Mouse (Mus musculus): ENCODE measurements around the gene Oxct2b. TPM values are rescaled to one million over a fixed set of nuclear protein-coding genes. Genes with fewer than 3 reads are reported as not detected.
"Not testable (repeated sequence)": the region's sequence is repeated elsewhere in the genome, so short reads cannot be mapped to it uniquely, and the experiment has no call there.

The Oxct2b gene
- polyA plus RNA-seq (2012; rRNA removed), result 0.15 and 0.22 TPM in 2 replicates

DNA sequence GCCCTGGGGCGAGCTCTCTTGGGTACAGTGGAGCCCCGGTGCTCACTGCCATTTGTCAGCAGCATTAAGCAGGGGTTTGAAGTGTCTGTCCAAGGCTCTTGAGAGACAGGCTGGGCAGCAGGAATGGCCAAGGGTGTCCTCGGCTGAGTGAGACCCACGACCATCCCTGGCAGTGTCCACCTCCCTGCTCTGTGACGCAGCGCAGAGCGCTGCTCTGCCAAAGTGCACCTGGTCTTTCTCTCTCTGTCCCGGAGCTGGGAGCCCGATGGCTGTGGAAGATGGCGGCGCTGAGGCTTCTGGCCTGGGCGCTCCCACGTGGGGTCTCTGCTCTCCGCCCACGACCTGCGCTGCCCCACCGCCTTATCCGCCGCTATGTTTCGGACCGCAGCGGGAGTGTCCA lies at the start of gene Oxct2b:
Oxct2b (plus strand) TSS at position 256 of the 400 bp plus-strand sequence.
- no peak for DNase-seq (ENCODE audit: extremely low spot score in 1 of 2, low spot score in 1 of 2)

DNA sequence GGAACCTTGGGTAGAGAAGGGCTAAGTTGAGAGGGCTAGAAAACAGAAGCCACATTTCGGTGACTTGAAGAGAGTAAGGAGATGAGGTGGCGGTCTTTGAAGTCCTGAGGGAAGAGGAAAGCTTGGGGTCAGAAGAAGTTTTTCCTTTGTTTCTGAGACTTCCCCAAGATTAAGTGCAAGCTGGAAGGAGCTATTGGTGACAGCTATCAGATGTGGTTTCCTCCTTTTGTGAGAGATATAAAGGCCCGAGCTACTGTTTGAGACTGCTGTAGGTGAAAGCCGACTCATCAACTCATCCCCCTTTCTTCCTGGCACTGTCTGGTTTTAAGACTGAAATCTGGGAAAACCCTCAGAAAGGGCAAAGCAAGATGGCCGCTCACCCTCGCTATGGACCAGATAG lies 47.4 kb upstream of the Oxct2b start:
- DNase-seq (ENCODE audit: extremely low spot score in 1 of 2, low spot score in 1 of 2), result no peak

DNA sequence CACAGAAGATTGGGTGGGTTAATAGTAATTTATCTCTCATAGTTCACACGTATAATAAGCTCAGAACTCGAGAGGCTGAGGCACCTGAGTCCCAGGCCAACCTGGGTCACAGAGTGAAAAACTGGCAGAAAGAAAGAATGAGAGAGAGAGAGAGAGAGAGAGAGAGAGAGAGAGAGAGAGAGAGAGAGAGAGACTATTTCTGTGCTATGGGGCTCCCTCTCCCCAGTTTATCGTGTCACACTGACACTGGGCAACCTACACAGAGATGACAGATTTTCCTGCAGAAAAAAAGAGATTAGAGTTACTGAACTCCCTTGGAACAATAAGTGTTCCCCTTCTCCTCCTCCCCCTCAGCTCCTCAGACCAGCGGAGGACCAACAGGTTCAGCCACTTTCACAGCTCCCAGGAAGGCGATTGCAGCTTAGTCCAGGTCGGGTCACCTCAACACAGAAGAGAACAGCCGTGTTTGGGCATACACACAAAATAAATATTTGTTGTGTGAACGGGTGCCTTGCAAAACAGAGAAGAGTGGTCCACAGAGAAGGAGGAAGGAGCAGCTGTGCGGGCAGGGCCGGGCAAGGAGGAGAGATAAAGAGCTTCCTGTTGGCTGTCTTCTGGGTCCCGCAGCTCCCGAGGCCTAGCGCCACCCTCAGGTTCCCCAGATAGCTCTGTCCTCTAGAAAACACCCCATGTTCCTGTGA lies 44.6 kb upstream of the Oxct2b start:
- no peak for DNase-seq (ENCODE audit: extremely low spot score in 1 of 2, low spot score in 1 of 2)

DNA sequence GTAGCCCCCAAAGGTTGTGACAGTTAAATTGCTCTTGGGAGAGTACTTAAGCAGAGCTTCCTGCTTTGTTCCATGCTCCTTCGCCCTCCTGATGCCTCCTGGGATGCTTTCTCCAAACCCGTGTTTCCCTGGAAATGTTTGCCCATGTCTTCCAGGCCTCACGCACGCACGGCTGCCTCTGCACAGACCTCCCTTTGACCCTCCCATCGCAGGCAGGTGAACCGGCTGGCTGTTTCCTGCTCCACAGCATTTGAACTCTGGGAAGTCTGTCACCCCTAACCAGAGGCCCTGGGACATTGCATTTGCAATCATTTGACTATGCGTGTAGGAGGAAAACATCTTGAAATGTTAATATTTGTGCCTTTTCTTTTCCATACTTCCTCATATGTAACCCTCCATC lies 39.1 kb upstream of the Oxct2b start:
- DNase-seq (ENCODE audit: extremely low spot score in 1 of 2, low spot score in 1 of 2), result no peak

DNA sequence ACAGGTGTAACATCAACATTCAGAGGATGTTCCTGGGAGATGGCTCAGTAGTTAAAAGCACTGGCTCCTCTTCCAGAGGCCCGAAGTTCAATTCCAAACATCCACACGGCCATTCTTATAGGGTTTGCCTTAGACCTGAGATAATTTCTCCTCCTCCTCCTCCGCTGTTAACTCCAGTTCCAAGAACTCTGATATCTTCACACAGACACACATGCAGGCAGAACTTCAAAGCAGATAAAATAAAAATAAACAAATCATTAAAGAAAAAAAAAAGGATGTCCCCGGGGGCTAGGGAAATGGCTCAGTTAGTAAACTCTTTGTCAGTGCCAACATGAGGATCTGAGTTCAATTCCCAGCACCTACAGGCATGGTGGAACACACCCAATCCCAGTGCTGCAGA lies 37.8 kb upstream of the Oxct2b start:
- no peak for DNase-seq (ENCODE audit: extremely low spot score in 1 of 2, low spot score in 1 of 2)

DNA sequence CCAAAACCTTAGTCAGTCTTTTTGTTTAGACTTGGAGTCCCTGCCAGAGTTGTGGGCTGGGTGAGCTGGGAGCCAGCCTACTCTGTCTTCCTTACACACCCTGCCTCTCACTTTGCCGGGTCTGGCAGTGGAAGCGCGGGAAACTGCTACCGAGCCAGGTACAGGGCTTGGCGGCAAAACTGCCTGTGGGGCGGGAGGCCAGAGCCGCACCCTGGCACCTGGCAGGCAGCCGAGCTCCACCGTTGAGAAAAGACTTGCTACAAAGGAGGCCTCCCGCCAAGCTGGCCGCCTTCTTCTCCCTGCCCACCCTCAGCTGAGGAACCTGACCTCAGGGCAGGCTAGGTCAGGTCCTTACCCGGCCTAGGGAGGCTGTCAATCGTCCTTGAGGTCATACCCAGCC lies 35.3 kb upstream of the Oxct2b start:
- peak in 1 of 2 experiments; percentile 43 for DNase-seq (ENCODE audit: extremely low spot score in 1 of 2, low spot score in 1 of 2)

DNA sequence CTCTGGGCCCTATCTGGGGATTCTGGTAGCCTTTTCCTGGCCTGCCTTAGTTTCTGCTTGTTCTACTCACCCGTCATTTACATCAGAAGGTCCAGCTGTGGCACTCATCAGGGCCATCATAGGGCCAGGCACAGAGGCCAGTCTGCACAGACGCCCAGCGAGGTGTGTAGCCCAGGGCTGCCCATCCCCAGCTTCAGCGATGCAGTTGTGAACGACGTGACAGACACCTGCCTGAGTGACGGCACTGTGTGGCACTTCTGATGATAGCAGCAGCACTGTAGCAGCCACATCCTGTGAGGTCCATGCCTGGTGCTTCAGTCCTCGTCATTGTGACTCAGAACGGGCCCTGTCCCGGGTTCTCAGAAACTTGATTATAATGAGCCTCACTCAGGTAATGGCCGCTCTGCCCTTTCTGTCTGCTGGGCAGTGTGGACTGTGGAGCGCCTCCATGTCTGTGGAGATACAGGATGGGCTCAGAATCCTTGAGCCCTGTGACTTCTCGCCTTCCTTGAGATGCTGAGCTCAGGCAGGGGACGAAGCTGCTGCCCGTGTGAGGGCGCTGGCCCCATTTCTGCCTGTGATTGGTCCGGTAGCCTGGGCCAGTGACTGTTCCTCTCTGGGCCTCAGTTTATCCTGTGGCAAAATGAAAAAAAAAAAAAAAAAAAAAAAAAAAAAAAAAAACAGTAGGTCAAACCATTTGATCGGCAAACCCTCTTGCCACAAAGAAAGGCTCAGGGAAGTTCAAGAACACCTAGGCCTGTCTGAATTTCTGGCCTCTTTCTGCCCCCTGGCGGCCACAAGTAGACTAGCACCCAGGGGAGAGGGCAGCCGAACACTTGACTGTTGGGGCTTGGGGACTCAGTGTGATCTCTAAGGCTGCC lies 33.5 kb upstream of the Oxct2b start:
- DNase-seq (ENCODE audit: extremely low spot score in 1 of 2, low spot score in 1 of 2), result peak in 1 of 2 experiments; percentile 80

DNA sequence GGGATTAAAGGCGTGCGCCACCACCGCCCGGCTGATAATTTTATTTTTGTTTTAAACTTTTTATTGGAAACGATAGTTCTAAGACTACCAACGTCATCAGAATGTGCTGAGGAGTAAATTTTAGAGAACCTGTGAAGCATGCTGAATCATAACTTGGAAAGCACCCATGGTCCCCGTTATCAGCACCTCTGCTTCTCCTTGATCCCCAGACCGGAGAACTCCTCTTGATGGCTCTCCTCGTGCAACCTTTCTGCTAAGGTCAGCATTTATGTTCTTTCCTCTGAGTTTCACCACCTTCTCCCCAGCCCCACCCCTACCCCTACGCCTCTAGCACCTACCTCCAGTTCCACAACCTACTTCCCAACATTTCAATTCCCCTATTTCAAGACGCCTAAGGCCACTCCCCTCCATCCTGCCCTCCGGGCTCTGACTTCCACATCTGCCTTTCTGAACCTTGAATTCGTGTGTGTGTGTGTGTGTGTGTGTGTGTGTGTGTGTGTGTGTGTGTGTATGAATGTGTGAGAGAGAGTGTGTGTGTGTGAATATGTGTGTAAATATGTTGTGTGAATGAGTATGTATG lies 32.7 kb upstream of the Oxct2b start:
- no peak for DNase-seq (ENCODE audit: extremely low spot score in 1 of 2, low spot score in 1 of 2)

DNA sequence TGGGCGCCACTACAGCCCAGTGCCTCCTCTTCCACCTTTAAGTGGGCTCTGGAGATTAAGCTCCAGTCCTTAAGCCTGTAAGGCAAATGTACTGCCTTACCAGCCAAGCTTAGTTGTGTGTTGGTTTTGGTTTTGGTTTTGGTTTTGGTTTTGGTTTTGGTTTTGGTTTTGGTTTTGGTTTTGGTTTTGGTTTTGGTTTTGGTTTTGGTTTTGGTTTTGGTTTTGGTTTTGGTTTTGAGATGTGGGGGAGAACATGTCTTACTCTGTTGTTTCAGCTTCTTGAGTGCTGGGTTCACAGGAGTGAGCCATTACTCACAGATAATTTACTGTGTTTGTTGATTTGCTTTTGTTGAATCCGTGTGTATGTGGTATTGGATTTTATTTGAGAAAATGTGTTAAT lies 30.8 kb upstream of the Oxct2b start:
- DNase-seq (ENCODE audit: extremely low spot score in 1 of 2, low spot score in 1 of 2), result no peak

DNA sequence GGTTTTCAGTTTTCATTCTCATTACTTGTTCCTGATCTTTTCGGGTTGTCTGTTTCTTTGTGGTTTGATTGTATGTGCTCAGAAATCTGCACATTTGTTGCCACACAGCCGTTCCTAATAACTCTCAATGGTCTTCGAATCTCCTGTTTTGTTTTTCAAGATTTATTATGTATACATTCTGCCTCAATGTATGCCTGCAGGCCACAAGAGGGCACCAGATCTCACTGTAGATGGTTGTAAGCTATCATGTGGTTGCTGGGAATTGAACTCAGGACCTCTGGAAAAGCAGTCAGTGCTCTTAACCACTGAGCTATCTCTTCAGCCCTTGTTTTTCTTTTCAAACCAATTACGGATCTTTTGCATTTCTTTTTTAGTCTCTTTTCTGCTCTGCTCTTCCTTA lies 29.7 kb upstream of the Oxct2b start:
- no peak for DNase-seq (ENCODE audit: extremely low spot score in 1 of 2, low spot score in 1 of 2)

DNA sequence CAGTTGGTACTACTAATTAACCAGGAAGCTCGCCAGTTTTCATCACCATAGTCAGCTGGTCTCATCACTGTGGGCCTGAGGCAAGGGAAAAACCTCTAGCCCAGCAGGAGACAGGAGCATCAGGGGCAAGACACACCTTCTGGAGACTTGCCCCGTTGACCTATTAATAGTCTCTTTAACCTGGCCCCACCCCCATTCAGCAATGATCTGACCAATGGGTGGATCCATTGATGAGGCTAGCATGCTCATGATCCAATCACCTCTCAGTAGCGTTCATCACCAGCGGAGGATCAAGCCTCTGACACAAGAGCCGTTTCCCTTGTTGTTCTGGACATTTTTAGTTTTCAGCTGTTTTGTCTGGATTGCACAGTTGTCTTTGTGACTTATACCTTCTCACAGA lies 23.4 kb upstream of the Oxct2b start:
- no peak for DNase-seq (ENCODE audit: extremely low spot score in 1 of 2, low spot score in 1 of 2)

DNA sequence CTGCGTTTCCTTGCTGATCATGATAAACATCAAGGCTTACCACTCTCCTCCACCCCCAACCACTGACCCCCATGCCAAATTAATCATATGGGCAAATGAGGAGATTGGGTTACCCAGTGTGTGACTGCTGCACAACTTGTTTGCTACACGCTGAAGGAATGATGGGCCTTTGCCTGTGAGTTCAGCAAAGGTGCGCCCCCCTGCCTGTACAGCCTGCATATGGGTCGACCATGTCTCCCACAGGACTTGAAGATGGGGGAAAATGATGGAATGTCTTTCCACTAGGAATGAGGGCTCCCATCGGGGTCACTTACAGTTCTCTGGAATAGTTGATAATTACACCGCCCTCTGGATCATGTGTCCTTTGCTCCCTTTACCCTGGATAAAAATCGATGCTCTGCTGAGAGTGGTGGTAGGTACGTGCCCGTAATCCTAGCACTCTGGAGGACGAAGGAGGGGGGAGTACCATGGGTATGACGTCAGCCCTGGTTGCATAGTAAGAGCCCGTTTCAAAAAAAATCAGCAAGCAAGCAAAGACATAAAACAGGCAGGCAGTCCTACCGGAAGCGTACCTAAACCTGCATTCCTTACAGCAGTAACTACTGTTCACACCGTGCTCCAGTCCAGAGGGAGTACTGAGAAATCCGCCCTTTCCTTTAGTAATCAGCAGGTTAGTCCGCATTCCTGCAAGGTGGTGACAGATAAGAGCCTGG lies 22.8 kb upstream of the Oxct2b start:
- DNase-seq (ENCODE audit: extremely low spot score in 1 of 2, low spot score in 1 of 2), result no peak

DNA sequence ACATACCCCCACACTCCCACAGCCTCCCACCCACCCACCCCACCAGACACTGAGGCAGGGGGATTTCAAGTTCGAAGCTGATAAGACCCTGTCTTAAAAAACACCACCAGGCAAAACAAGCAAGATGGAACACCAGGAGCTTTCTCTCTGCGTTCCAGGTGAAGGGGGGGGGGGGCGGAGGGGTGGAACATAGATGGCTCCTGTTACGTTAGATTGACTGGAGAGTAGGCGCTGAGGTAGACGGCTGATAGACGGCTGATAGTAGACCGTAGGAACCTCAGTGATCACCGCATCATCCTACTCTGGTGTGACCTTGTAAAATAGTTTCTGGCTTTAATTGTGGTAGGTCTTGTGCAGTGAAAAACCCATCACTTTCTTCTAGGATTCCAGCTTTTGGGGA lies 22.2 kb upstream of the Oxct2b start:
- DNase-seq (ENCODE audit: extremely low spot score in 1 of 2, low spot score in 1 of 2), result no peak

DNA sequence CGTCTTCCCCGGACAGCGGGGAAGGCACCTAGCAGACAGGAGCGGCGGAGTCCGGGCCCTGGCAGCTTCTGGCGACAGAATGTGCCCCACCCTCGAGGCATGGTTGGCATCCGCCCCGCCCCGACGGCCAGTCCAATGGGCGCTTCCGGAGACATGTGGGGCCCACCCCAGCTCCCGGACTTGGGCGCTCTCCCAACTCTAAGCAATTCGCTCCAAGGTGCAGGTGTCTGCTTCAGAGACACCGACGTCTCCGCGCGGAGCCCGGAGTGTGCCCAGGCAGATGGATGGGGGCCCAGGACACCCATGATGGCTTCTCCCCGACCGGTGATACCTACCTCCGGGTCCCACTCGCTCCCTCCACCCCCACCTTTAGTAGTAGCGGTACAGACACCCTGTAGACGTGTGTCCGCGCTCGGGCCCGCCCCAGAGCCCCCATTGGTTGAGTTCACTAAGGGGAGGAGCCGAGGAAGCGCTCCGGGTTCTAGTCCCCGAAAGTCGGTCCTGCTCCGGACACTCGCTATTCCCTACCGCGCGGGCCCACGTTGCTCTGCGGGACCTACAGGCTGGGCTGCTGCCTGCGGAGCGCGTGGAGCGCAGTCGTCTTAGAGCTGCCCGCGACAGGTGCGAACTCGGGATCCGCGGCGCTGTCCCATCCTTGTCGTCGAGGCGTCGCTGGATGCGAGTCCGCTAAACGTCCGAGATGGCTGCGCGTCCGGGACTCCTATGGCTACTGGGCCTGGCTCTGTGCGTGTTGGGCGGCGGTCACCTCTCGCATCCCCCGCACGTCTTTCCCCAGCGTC lies 11.2 kb upstream of the Oxct2b start, which contains the start of gene Bmp8b:
Bmp8b (plus strand) TSS at position 515 of the 800 bp plus-strand sequence.
- no peak for DNase-seq (ENCODE audit: extremely low spot score in 1 of 2, low spot score in 1 of 2)

DNA sequence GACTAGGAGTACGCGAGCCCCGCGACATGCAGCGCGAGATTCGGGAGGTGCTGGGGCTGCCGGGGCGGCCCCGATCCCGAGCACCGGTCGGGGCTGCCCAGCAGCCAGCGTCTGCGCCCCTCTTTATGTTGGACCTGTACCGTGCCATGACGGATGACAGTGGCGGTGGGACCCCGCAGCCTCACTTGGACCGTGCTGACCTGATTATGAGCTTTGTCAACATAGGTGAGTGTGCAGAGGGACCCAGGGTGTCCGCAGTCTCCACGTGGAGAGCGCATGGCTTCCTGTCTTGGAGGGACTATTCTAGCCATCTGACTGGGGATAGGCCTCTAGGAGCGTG lies 10.6 kb upstream of the Oxct2b start:
- no peak for DNase-seq (ENCODE audit: extremely low spot score in 1 of 2, low spot score in 1 of 2)

DNA sequence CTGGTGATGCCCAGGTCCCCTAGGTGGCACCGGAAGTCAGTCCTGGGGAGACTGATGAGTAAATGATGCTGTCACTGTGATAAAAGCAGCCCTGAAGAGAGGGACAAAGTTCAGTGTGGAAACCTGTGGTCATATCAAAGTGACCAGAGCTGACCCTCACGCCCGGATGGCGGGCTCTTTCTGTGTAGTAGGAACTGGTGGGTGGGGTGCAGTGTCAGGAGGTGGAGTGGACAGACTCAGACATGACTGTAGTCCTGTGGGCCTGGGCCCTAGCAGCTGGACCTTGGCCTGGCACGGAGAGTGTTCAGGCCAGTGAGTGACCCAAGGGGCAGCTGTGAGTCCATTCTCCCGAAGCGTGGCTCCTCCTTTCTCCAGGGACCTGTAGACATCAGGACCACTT lies 10.1 kb upstream of the Oxct2b start:
- DNase-seq (ENCODE audit: extremely low spot score in 1 of 2, low spot score in 1 of 2), result not testable (repeated sequence)

DNA sequence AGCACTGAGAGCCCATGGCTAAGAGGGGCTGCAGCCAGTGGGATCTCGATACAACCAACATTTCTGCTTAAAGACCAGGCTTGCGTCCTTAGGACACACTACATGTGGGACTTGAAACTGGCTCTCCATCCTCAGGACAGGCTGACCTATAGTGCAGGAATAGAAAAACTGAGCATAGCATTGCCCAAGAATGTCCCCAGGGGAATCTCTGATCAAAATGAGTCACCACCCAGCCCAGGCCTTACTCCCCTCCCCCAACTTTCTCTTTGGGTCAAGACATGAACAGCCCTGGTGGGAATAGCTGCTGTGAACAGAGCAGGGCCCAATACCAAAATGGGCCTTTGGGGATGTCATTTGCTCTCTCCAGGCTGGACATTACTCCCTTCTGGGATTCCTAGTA lies 9.2 kb upstream of the Oxct2b start:
- DNase-seq (ENCODE audit: extremely low spot score in 1 of 2, low spot score in 1 of 2), result no peak

DNA sequence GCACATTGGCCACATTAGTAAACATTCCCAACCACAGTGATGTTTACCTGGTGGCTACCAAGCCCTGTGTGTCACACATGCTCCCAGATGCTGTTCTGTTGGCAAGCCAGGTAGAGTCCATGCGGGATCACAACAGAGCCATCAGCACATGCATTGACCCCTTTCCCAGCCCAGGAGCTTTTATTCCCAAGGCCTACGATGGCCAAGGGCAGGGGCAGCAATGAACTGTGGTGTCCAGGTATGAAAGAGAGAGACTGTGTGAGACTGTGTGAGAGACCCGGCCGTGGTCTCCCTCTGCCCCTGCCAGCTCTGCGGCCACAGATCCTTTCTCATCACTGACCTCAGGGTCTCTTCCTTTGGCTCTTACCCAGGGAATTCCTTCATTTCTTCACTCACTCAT lies 8.0 kb upstream of the Oxct2b start:
- DNase-seq (ENCODE audit: extremely low spot score in 1 of 2, low spot score in 1 of 2), result no peak

DNA sequence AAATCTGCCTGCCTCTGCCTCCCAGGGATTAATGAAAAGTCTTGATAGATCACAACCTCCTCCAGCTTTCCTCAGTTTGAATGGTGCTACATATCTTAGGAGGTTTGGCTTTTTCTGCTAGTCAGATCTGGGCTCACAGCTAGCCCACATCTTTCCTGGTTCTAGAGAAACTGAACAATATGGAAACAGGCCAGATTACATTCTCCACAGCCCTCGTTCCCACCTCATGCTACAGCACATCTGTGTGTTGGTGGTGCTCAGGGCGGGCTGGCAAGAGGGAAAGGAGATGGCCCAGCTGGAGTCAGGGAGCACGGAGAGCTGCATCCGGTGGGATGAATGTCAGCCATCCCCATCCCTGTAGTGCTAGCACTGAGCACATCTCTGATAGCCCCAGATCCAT lies 5.3 kb upstream of the Oxct2b start:
- peak in 1 of 2 experiments; percentile 57 for DNase-seq (ENCODE audit: extremely low spot score in 1 of 2, low spot score in 1 of 2)

DNA sequence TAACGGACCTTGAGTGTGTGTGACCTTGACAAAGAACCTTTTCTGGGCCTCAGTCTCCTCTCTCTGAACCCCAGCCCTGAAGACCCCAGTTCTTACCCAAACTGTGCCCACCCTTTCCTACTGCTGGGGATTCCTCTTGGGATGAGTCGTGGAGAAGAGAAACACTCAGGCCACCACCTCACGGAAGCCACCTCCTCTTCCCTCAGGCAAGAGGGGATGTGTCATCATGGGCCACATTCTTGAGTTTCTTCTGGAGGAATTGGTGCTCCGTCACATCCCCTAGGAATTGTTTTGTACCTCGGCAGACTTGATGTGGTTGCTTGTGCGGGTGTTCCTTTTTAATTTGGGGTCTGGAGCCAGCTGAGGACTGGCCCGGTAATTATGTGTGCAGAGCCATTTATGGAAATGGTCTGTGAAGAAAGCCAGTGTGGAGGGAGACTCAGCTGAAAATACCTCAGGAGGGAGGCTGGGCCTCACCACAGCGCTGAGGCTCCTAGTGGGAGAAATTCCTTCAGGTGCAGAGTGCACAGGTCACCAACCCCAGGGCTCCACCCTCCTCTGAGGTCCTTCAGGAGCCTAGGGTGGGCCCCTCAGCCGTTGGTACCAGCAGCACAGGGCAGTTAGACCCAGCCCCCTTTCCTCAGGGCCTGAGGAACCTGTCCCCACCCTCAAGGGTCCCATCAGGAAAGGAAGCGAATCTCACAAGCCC lies 4.6 kb upstream of the Oxct2b start:
- DNase-seq (ENCODE audit: extremely low spot score in 1 of 2, low spot score in 1 of 2), result not testable (repeated sequence)
